Mouse (Mus musculus): ENCODE results near the gene Hmcn2. TPM values are rescaled to one million over a fixed set of nuclear protein-coding genes. Genes with fewer than 3 reads are reported as not detected.

Gene Hmcn2
- total and polyA plus RNA-seq, 3 experiments, result 7.2 to 24.3 (median 8.3) TPM

GRCm38 (mm10) chr2:31505472-31505871 lies 191.3 kb downstream of the Hmcn2 start:
- DNase-seq, result no peak
- Histone ChIP-seq H3K4me3 (no peak overlapping the region), H3K36me3 (ENCODE audit: control insufficient read depth, insufficient read depth, low read length) (no peaks in the 10 kb centered on the region), H3K4me1 (ENCODE audit: control insufficient read depth, insufficient read depth, low read length) (no peaks in the 10 kb centered on the region), H3K27ac (no peak overlapping the region), H3K9ac (ENCODE audit: low read depth, low read length) (no peak overlapping the region), H3K27me3 (ENCODE audit: control insufficient read depth, insufficient read depth, low read length) (no peaks in the 10 kb centered on the region), H3K79me2 (replicated peaks; ENCODE audit: control insufficient read depth, insufficient read depth, low read length) (no peaks in the 10 kb centered on the region)
- TF ChIP-seq EP300 (IDR thresholded peaks at IDR 0.05; ENCODE audit: insufficient read depth, low read depth, low read length), result no peak
- no peak for TF ChIP-seq CTCF (IDR thresholded peaks at IDR 0.05)
- TF ChIP-seq POLR2A (IDR thresholded peaks at IDR 0.05; ENCODE audit: insufficient read depth, low read depth, low read length), result no peak
- intact Hi-C loops (cut with DNase I), result no loop called here
- WGBS, result 71% methylated on average over 11 of the region's 11 CpGs

GRCm38 (mm10) chr2:31508851-31509250 lies 194.6 kb downstream of the Hmcn2 start:
- no peak overlapping the region for H3K27ac ChIP-seq
- no peaks in the 10 kb centered on the region for H3K4me1 ChIP-seq (ENCODE audit: control insufficient read depth, insufficient read depth, low read length)
- H3K79me2 ChIP-seq (replicated peaks; ENCODE audit: control insufficient read depth, insufficient read depth, low read length), result no peaks in the 10 kb centered on the region
- no peaks in the 10 kb centered on the region for H3K36me3 ChIP-seq (ENCODE audit: control insufficient read depth, insufficient read depth, low read length)
- no peak for DNase-seq
- no peaks in the 10 kb centered on the region for H3K27me3 ChIP-seq (ENCODE audit: control insufficient read depth, insufficient read depth, low read length)
- TF ChIP-seq CTCF (IDR thresholded peaks at IDR 0.05) (no peak), EP300 (IDR thresholded peaks at IDR 0.05; ENCODE audit: insufficient read depth, low read depth, low read length) (no peak), POLR2A (IDR thresholded peaks at IDR 0.05; ENCODE audit: insufficient read depth, low read depth, low read length) (no peak)
- H3K4me3 ChIP-seq, result no peak overlapping the region
- intact Hi-C loops (cut with DNase I), result no loop called here
- WGBS, result 97% methylated on average over 6 of the region's 6 CpGs
- no peak overlapping the region for H3K9ac ChIP-seq (ENCODE audit: low read depth, low read length)

Other genes with a start within 250 kb of the Hmcn2 start
- gene Fnbp1, start 172.4 kb upstream of the Hmcn2 start, total RNA-seq (2021), result 10 to 100 TPM; 49.0 to 53.6 TPM
- gene Fnbp1, start 172.4 kb upstream of the Hmcn2 start, polyA plus RNA-seq (2012; rRNA removed), result 40.3 and 46.1 TPM in 2 replicates
- gene Gpr107, start 162.1 kb upstream of the Hmcn2 start, total RNA-seq (2021), result 10 to 100 TPM; 29.0 to 30.9 TPM
- 16.0 and 32.3 TPM in 2 replicates for gene Gpr107, start 162.1 kb upstream of the Hmcn2 start, polyA plus RNA-seq (2012; rRNA removed)
- 10 to 100 TPM; 11.8 to 14.1 TPM for gene Ncs1, start 68.6 kb upstream of the Hmcn2 start, total RNA-seq (2021)
- 5.9 and 8.3 TPM in 2 replicates for gene Ncs1, start 68.6 kb upstream of the Hmcn2 start, polyA plus RNA-seq (2012; rRNA removed)
- gene Ass1, start 155.8 kb downstream of the Hmcn2 start, total RNA-seq (2021), result 1 to 10 TPM; 5.4 to 6.5 TPM
- gene Ass1, start 155.8 kb downstream of the Hmcn2 start, polyA plus RNA-seq (2012; rRNA removed), result 4.9 and 7.0 TPM in 2 replicates

Data from heart, adult 2 months (tissue).